Mouse (Mus musculus) lung, embryonic 15.5 days (tissue): ENCODE data around the gene H6pd. TPM values are rescaled to one million over a fixed set of nuclear protein-coding genes. Genes with fewer than 3 reads are reported as not detected.
A peak's percentile ranks its signal among the peaks of the same experiment; 100 is the strongest.

Experiments used
- ATAC-seq: fragments of 200-750 bp; cut with Nextera tagmentation; 2 replicates; pipeline ENCODE4 v1.8.0; 2017; ENCODE audit warnings: moderate number of reproducible peaks, borderline replicate concordance; ENCODE audit not compliant: low FRiP score, low TSS enrichment; ENCODE audit errors: extremely low read depth
- H3K27ac ChIP-seq: fragments of 300-500 bp; sonication (generic); 2 replicates; pipeline ENCODE4 v1.5.1; 2015; ENCODE audit warnings: moderate library complexity, mild to moderate bottlenecking, inconsistent platforms
- H3K27me3 ChIP-seq: fragments of 300-500 bp; sonication (generic); 2 replicates; pipeline ENCODE4 v1.6.1; 2015; ENCODE audit warnings: inconsistent platforms
- H3K36me3 ChIP-seq: fragments of 300-500 bp; sonication (generic); 2 replicates; pipeline ENCODE4 v1.6.1; 2015; ENCODE audit warnings: inconsistent platforms
- H3K4me1 ChIP-seq: fragments of 300-500 bp; sonication (generic); 2 replicates; pipeline ENCODE4 v1.6.1; 2015; ENCODE audit warnings: inconsistent platforms
- H3K4me2 ChIP-seq: fragments of 300-500 bp; sonication (generic); 2 replicates; pipeline ENCODE4 v1.6.1; 2015; ENCODE audit warnings: inconsistent platforms, mild to moderate bottlenecking, moderate library complexity
- H3K4me3 ChIP-seq: fragments of 300-500 bp; sonication (generic); 2 replicates; pipeline ENCODE4 v1.5.1; 2015; ENCODE audit warnings: mild to moderate bottlenecking, inconsistent platforms
- H3K9ac ChIP-seq: fragments of 300-500 bp; sonication (generic); 2 replicates; pipeline ENCODE4 v1.6.1; 2015; ENCODE audit warnings: inconsistent platforms
- H3K9me3 ChIP-seq: fragments of 300-500 bp; sonication (generic); 2 replicates; pipeline ENCODE4 v1.6.1; 2016; ENCODE audit warnings: inconsistent platforms
- whole genome bisulfite sequencing: fragments of 180-500 bp; shearing (Covaris S2); methylation state at CpG from one replicate; pipeline ENCODE4 v1.1.7; 2015; 5-methylcytosine and 5-hydroxymethylcytosine counted together
- polyA plus RNA-seq: library from polyadenylated mRNA; unstranded; fragments of >200 nt; fragmentation: Nextera tagmentation; extraction: Ambion mirVana; gene quantifications from 2 replicates; pipeline ENCODE4 v1.2.1, GENCODE M21; 2015

H6pd gene
- polyA plus RNA-seq, 1 experiment from 2014 or later = 29.3 TPM

DNA sequence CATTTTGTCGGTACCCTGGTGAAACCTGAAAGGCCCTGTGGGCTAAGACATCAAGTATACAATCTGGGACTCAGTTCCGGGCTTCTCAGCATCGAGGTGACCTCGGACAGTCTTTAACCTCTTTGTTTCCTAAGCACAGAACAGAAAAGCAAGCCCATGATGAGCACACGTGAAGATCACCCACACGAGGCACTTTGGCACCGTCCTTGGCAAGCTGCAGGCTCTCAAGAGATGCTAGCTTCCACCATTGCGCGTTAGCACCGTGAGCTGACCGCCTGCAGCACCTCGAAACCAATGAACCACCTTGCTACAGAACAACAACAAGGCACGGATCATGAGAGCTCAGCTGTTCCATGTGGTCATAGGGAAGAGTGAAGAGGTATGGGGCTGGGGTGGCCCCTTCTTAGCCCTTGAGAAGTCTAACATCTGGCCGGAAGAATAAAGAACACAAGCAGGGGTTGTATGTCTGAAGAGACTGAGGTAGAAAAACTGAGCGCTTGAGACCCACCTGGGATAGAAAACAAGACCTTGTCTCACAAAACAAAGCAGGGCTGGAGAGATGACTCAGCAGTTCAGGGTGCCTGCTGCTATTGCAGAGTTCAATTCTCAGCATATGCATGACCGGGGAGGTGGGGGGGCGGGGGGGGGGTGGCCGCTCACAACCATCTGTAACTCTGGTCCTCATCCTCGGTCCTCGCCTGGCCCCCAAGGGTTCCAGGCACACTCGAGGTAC lies 2.5 kb downstream of the H6pd start:
- ATAC-seq = no peak
- no peaks in the 10 kb centered on the region for H3K27me3 ChIP-seq
- no peaks in the 10 kb centered on the region for H3K36me3 ChIP-seq
- H3K4me1 ChIP-seq = peaks cover 70% of the 10 kb centered on the region
- H3K9ac ChIP-seq = no peak overlapping the region
- H3K27ac ChIP-seq = peak overlapping the region; percentile 99
- no peak overlapping the region for H3K4me3 ChIP-seq
- H3K9me3 ChIP-seq = no peaks in the 10 kb centered on the region
- 0 out of 2 replicates have a peak overlapping the region, but pooled peaks have one; percentile 90 for H3K4me2 ChIP-seq
- WGBS = 70% methylated on average over 21 of the region's 21 CpGs

DNA sequence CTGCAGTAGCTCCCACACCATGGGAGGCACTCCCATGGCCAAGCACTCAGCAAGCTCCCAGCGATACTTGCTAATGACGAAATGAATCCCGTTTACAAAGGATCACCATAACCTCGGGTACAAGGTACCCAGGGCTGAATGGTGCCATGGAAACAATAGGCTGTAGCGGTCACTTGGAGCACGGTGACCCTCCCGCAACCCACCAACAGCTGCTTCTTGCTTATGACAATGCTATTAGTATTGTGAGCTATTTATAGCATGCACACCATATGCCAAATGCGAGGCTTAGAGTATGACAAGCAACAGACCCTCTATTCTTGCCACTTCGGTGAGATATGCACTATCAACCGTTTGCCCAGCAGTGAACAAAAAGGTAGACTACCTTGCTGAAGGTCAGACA lies 3.6 kb downstream of the H6pd start:
- no peaks in the 10 kb centered on the region for H3K27me3 ChIP-seq
- no peaks in the 10 kb centered on the region for H3K9me3 ChIP-seq
- no peaks in the 10 kb centered on the region for H3K36me3 ChIP-seq
- peaks cover 81% of the 10 kb centered on the region for H3K4me1 ChIP-seq
- no peak overlapping the region for H3K9ac ChIP-seq
- no peak overlapping the region for H3K4me2 ChIP-seq
- H3K4me3 ChIP-seq = no peak overlapping the region
- no peak overlapping the region for H3K27ac ChIP-seq
- 79% methylated on average over 10 of the region's 10 CpGs for WGBS
- no peak for ATAC-seq

DNA sequence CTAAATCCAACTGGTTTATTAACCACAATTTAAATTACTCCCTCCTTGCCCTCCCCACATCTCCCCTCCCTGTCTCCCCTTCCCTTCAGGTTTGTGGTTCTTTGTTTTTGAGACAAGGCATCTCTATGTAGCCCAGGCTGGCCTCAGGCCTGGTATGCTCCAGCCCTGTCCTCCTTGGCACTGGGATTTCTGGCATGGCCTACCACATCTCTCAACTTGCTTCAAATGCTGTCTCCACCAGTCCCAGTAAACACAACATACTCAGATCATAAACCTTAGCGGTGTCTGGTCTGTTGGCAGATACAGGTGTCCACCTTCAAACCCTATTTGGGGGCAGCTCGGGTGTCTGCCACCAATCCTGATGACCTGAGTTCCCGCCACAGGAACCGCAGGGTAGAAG lies 5.2 kb downstream of the H6pd start:
- Histone ChIP-seq H3K36me3 (no peaks in the 10 kb centered on the region), H3K4me1 (peaks cover 84% of the 10 kb centered on the region), H3K9me3 (no peaks in the 10 kb centered on the region), H3K9ac (no peak overlapping the region), H3K27me3 (no peaks in the 10 kb centered on the region), H3K27ac (peak overlapping the region; percentile 59), H3K4me2 (peak overlapping the region; percentile 41), H3K4me3 (no peak overlapping the region)
- 68% methylated on average over 4 of the region's 4 CpGs for WGBS
- no peak for ATAC-seq

GRCm38 (mm10) chr4:150003021-150003580 lies 5.7 kb downstream of the H6pd start:
- Histone ChIP-seq H3K27me3 (no peaks in the 10 kb centered on the region), H3K4me2 (peak overlapping the region; percentile 41), H3K27ac (peak overlapping the region; percentile 59), H3K9me3 (no peaks in the 10 kb centered on the region), H3K4me1 (peaks cover 83% of the 10 kb centered on the region), H3K9ac (no peak overlapping the region), H3K4me3 (peak overlapping the region; percentile 28), H3K36me3 (no peaks in the 10 kb centered on the region)
- 8% methylated on average over 7 of the region's 7 CpGs for WGBS
- peak; percentile 16; the same call in 1 of the 2 replicates for ATAC-seq

GRCm38 (mm10) chr4:150002021-150002528 lies 6.7 kb downstream of the H6pd start:
- Histone ChIP-seq H3K27me3 (no peaks in the 10 kb centered on the region), H3K36me3 (no peaks in the 10 kb centered on the region), H3K27ac (peak overlapping the region; percentile 59), H3K9ac (peak overlapping the region; percentile 24; the same call in 1 of the 2 replicates), H3K4me3 (peak overlapping the region; percentile 28), H3K9me3 (no peaks in the 10 kb centered on the region), H3K4me2 (peak overlapping the region; percentile 41), H3K4me1 (peaks cover 76% of the 10 kb centered on the region)
- ATAC-seq = no peak
- WGBS = 47% methylated on average over 12 of the region's 12 CpGs

GRCm38 (mm10) chr4:150001221-150001860 lies 7.5 kb downstream of the H6pd start:
- no peaks in the 10 kb centered on the region for H3K9me3 ChIP-seq
- H3K4me2 ChIP-seq = peak overlapping the region; percentile 41
- no peaks in the 10 kb centered on the region for H3K36me3 ChIP-seq
- 34% methylated on average over 10 of the region's 10 CpGs for whole genome bisulfite sequencing
- H3K9ac ChIP-seq = no peak overlapping the region; the same call in 1 of the 2 replicates
- peak overlapping the region; percentile 59 for H3K27ac ChIP-seq
- H3K4me3 ChIP-seq = peak overlapping the region; percentile 28
- no peaks in the 10 kb centered on the region for H3K27me3 ChIP-seq
- no peak for ATAC-seq
- H3K4me1 ChIP-seq = peaks cover 79% of the 10 kb centered on the region

- H3K27ac ChIP-seq = peak overlapping the region; percentile 59; the same call in 1 of the 2 replicates
- H3K4me1 ChIP-seq = peaks cover 73% of the 10 kb centered on the region
- H3K9me3 ChIP-seq = no peaks in the 10 kb centered on the region
- H3K4me3 ChIP-seq = no peak overlapping the region
- 73% methylated on average over 15 of the region's 15 CpGs for WGBS
- H3K4me2 ChIP-seq = peak overlapping the region; percentile 41; the same call in 1 of the 2 replicates
- H3K9ac ChIP-seq = no peak overlapping the region
- ATAC-seq = no peak
- no peaks in the 10 kb centered on the region for H3K27me3 ChIP-seq
- H3K36me3 ChIP-seq = no peaks in the 10 kb centered on the region
Observed at GRCm38 (mm10) chr4:149999931-150000555, 8.8 kb downstream of the H6pd start.

DNA sequence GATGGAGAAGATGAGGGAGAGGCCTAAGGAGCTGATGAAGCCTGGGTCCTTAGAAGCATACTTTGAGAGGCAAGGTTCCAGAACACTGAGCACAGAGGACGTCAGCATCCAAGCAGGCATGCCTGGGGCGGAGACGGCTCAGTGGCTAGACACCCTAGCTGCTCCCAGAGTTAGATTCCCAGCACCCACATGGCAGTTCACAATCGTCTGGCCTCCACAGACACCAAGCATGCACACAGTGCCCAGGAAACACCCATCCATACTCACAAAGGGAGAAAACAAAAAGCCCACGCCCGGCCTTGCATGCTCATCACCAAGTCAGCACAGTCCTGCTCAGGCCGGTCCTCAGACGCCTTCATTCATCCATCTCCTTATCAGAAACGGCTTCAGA lies 9.3 kb downstream of the H6pd start:
- Histone ChIP-seq H3K4me2 (no peak overlapping the region), H3K9me3 (no peaks in the 10 kb centered on the region), H3K27me3 (no peaks in the 10 kb centered on the region), H3K36me3 (no peaks in the 10 kb centered on the region), H3K4me3 (no peak overlapping the region), H3K4me1 (peaks cover 68% of the 10 kb centered on the region), H3K27ac (no peak overlapping the region), H3K9ac (no peak overlapping the region)
- ATAC-seq = no peak
- 73% methylated on average over 9 of the region's 9 CpGs for WGBS

GRCm38 (mm10) chr4:149998786-149999509 lies 9.9 kb downstream of the H6pd start:
- Histone ChIP-seq H3K9me3 (no peaks in the 10 kb centered on the region), H3K36me3 (no peaks in the 10 kb centered on the region), H3K4me1 (peaks cover 63% of the 10 kb centered on the region), H3K27me3 (no peaks in the 10 kb centered on the region), H3K4me2 (no peak overlapping the region), H3K4me3 (no peak overlapping the region), H3K27ac (no peak overlapping the region), H3K9ac (no peak overlapping the region)
- 82% methylated on average over 14 of the region's 14 CpGs for WGBS
- ATAC-seq = no peak

DNA sequence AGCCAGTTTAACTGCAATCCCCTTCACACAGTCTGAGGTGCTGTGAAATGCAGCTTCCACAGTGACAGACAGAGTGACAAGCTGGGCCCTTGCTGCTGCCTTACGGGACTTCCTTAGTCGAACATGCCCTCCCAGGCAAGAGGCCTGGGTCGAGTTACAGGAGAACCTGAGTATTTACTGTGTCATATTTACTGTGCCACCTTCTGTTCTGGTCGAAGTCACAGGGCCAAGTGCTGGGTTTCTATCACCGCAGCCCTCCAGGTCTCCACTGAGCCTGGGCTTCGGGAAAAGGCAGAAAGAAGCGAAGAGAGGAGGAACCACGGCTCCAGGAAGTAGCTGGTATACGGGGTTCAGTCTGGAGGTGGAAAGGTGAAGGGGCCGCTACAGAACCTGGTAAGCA lies 10.8 kb downstream of the H6pd start:
- no peak overlapping the region for H3K4me2 ChIP-seq

GRCm38 (mm10) chr4:149996440-149996839 lies 12.4 kb downstream of the H6pd start:
- Histone ChIP-seq H3K27me3 (no peaks in the 10 kb centered on the region), H3K4me1 (peaks cover 53% of the 10 kb centered on the region), H3K4me2 (no peak overlapping the region), H3K4me3 (no peak overlapping the region), H3K27ac (no peak overlapping the region), H3K36me3 (0 out of 2 replicates have a peak, but pooled peaks cover 6% of the 10 kb centered on the region), H3K9me3 (no peaks in the 10 kb centered on the region), H3K9ac (no peak overlapping the region)
- ATAC-seq = no peak
- 50% methylated on average over 7 of the region's 7 CpGs for WGBS

More for the DNA sequence above, 10.8 kb downstream of the H6pd start:
- Histone ChIP-seq H3K36me3 (0 out of 2 replicates have a peak, but pooled peaks cover 6% of the 10 kb centered on the region), H3K4me1 (peaks cover 55% of the 10 kb centered on the region), H3K4me3 (no peak overlapping the region), H3K9ac (no peak overlapping the region), H3K27ac (no peak overlapping the region), H3K9me3 (no peaks in the 10 kb centered on the region), H3K27me3 (no peaks in the 10 kb centered on the region)
- 57% methylated on average over 10 of the region's 10 CpGs for WGBS
- no peak for ATAC-seq
